Mouse (Mus musculus) neutrophil, adult 5-6 weeks (primary cell): Measurements from ENCODE around the gene Tpcn2. TPM values are rescaled to one million over a fixed set of nuclear protein-coding genes. Genes with fewer than 3 reads are reported as not detected.

Source experiments
- ATAC-seq: fragments of 151-379, 151-347 bp; 2 replicates; pipeline ENCODE4 v1.8.0; 2017; ENCODE audit warnings: mild to moderate bottlenecking, moderate TSS enrichment; ENCODE audit not compliant: insufficient number of reproducible peaks, poor library complexity, low FRiP score, severe bottlenecking; ENCODE audit errors: extremely low read depth
- total RNA-seq: library from RNA; stranded (forward); fragments of 200-1000 nt; gene quantifications from 2 replicates; pipeline ENCODE4 v1.2.3, GENCODE M21; 2017

The Tpcn2 gene
- total RNA-seq, 1 experiment from 2014 or later, result 30.1 TPM

DNA sequence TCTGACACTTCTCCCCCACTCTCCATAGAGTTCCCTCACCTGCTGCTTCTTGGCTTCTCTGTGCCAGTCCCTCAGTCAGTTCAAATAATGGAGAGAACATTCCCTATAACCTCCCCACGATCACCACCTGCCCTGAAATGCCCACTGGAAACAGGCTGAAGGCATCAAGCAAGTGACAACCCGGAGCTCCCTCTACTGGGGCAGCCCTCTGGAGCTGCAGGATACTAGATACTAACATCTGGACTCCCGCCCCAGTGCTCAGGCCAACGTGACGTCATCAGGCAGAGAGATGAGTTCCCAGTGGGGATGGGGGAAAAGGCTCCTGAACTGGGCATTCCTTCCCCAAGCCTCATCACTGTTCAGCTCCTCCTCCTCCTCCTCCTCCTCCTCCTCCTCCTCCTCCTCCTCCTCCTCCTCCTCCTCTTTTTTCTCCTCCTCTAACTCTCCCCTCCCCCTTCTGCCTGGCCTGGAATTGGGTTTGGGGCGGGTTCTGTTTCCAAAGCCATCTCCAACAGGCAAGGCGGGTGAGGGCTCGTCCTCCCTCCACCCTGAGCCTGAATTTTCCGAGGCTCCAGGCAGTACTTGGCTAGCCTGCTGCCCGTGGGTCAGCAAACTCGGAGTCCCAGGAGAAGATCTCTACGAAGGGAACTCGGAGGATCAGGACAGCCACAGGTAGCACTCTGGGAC is 16.7 kb upstream of the Tpcn2 start, which contains the start of gene Mrgprf:
Gene Mrgprf (plus strand): TSS at position 508 of the 687 bp plus-strand sequence.
- no peak for ATAC-seq

DNA sequence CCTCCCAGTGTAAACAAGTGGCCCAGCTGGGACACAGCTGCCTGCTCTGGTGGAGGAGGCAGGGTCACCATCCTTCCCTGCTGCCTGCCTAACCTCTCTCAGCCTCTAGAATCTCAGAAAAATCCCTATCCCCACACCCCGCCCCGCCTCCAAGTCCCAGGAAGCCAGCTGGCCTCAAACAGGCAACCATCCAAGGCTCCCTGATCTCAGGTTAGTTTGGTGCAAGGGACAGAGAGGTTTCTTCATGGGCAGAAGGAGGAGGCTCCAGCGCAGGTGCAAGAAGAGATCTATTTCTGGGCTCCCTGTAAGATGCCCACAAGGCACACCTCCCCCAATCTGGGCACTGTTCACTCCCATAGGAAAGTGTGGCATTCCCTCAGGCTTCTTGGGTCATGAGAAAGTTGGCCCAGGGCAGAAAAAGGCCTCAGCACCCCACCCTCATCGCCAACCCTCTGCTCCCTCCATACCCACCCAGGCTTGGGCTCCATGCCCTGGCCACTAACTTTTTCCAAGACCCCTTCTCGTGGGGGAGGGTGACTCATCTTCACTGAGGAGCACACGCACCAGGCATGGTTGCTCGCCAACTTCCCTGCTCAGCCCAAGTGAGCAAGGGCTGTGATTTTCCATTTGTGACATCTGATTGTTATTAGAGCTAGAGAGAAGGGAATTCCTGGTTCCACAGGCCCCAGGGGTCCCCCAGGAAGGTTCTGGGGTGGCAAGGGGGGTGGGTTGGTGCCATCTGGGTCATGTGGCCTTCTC is 15.9 kb upstream of the Tpcn2 start:
- no peak for ATAC-seq

DNA sequence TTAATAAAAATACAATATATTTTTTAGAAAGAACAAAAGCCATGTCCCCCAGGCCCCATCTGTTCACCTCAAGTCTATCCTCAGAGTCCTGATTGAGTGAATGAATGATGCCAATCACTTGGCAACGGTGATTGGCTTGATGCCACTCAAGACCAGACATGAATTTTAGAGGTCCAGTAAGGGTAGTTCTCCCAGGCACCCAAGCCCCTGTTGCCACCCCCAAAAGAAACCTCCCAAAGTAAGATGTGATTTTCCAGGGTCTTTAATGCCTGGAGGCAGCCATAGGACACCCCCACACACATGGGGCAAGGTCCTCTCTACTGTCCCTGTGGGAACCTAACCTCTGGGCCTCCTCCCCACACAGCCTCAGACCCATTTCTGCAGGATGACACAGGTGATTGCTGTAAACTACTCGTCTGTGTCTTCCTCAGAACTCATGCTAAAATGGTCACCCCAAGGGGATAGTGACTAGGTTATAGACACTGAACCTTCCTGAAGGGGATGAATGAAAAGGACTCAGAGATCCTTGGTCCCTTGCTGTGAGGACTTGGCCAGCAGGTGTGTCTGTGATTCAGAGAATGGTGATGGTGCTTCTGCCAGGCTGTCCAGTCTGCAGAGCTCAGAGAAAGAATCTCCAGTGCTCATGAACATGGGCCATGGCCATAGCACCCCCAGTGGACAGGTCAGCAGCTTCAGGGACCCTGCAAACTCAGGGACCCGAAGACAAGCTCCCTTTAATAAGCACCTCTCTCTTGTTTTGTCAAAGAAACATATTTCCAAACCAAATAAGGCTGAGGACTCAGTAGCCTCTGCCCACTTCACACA is 15.1 kb upstream of the Tpcn2 start:
- no peak for ATAC-seq

DNA sequence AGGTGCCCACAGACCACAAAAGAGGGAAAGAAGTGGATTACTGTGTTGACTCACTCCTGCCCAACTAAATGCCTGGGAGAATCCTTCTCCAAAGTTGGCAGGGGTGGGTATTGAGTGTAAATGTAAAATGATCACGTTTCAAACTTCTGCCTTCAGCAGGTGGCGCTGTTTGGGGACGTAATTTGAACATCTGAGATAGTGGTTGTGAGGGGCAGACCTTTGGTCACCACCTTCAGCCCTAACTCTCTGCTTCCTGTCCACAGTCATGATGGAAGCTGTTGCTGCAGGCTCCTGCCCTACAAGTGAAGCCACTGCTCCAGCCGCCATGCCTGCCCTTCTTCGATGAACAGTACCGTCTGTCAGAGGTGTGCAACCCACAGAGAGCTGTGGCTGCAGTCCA is 10.0 kb upstream of the Tpcn2 start:
- no peak for ATAC-seq

DNA sequence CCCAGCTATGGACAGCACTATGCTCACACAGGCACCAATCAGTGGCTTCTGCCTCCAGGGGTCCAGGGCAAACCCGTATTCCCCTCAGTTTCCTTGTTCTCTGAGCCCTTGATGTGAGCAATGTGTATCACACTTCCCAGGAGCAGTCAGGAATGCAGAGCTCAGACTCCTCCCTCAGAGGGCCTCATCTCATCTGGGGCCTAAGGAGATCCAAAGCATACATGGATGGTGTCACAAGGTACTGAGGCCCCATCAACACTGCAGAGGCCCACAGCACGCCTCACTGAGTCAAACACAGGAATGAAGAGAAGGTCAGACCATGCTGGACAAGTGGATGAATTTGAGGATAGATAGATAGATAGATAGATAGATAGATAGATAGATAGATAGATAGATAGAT is 8.9 kb upstream of the Tpcn2 start:
- ATAC-seq, result no peak

DNA sequence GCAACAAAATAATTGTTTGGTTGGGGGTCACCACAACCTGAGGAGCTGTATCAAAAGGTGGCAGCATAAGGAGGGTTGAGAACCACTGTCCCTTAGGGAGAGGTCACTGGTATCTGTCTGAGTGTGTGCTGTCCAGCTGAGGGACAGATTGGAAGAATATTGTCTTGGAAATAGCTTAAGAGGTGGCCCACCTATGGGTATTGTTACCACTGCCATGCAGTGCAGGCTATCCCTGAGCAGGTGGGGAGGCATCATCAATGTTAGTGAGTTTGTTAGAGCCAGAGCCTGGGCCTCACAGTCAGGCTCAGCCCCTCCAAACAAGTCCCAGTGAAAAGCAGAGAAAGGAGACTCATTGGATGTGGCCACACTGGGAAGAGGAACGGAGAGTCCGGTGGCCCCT is 8.0 kb upstream of the Tpcn2 start:
- no peak for ATAC-seq

DNA sequence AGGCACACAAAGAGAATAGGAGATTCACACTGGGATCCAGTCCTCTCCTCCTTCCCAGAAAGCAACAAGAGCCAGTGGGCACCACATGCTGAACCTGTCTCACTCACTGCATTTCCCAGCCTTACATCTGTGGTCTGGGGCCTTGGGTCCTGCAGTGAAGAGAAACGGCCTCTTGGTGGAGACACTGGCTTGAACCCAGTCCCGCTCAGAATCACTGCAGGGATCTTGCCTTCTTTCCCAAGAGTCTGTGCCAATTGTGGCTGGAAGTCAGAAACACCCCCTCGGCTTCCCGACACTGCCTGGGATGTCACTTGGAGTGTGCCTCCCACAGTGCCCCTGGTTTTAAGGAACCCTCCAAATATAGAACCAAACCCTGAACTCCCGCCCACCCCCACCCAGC is 5.5 kb upstream of the Tpcn2 start:
- ATAC-seq, result no peak

DNA sequence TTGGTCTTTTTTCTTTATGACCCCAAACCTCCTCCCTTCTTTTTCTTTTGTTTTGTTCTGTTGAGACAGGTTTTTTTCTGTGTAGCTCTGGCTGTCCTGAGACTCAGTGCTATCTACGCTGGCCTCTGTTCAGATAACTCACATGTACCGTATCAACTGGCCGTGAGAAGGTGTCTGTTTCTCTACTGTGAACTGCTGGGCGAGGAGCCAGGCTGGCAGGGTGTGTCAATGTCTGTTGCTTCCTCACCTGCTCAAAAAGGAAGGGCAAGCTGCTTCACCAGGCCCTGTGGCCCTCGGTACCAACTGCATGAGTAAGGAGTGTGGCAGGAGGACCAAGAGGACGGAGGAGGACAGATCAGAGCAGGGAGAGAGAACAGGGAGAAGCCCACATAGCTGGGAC is 3.6 kb upstream of the Tpcn2 start:
- no peak for ATAC-seq

DNA sequence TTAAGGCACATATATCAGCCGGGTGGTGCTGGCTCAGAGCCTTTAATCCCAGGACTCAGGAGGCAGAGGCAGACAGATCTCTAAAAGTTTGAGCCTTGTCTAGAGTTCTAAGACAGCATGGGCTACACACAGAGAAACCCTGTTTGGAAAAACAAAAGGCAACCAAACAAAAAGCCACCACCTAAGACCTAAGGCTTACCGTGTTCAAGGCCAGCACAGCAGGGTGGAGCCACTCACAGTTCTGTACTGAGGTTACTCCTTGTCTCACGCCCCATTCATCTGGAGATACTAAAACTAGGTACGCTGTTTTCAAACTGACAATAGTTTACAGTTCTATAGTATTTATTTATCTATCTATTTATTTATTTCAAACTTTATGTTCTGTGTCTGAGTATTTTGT is 1.7 kb upstream of the Tpcn2 start:
- ATAC-seq, result no peak

DNA sequence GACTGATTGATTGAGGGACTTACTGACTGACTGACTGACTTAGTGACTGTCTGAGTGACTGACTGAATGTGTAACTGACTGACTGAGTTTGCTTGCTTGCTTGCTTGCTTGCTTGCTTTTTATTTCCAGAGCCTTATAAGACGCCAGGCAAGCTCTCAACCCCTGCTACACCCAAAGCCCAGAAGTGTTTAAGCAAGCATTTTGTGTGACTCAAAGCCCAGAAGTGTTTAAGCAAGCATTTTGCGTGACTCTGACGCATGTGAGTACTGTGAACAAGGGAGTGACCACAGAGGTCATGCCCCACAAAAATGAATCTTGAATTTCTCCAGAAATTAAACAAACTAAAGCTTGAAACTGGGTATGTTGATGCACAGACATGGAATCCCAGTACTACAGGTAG is 482 bp upstream of the Tpcn2 start:
- ATAC-seq, result no peak

DNA sequence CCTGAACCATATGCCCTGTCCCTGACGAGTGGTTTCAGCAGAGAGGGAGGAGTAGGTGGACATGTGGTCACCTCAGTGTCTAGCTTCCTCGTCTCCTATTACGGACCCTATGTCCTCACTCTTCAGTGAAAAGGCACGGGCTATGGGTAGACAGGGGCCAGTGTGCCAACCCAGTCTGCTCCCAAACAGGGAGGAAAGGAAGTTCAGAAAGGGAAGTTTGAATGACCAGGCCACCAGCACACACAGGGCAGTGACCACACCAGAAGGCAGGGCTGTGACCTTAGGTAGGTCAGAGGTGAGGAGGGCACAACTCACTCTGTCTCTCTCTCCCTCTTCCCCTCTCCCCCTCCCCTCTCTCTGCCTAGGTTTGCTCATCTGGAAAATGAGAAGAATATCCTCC is 770 bp downstream of the Tpcn2 start:
- peak; percentile 67 for ATAC-seq

DNA sequence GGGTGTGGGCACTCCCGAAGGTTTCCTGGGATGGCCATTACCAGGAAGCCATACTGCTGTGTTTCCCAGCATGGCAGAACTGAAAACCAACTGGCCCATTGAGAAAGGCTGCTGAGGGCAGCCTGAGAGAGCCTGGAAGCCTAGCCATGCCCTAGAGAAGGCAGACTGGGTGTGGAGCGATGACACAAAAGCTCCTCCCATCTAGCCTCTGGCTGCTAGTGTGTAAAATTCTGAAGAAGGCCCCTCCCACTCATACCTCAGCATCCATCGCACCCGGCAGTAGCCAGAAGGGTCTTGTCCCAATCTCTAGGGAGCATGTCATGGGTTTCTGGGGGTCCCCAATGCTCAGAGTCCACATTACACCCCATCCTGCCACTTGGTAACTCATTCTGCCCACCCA is 2.4 kb downstream of the Tpcn2 start:
- no peak for ATAC-seq

DNA sequence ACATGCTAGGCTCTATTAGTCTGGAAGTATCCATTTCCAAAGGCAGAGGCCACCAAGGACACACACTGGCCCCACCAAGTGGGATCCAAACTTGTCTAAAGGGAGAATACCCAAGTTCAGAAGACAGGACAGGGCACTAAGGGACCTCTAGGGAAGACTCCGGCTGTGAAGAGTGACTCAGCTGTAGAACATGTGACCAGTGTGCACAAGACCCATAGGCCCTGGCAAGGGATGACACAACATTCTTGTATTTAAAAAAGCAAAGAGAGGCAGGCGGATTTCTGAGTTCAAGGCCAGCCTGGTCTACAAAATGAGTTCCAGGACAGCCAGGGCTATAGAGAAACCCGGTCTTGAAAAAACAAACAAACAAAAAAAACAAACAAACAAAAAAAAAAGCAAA is 8.3 kb downstream of the Tpcn2 start:
- ATAC-seq, result no peak

DNA sequence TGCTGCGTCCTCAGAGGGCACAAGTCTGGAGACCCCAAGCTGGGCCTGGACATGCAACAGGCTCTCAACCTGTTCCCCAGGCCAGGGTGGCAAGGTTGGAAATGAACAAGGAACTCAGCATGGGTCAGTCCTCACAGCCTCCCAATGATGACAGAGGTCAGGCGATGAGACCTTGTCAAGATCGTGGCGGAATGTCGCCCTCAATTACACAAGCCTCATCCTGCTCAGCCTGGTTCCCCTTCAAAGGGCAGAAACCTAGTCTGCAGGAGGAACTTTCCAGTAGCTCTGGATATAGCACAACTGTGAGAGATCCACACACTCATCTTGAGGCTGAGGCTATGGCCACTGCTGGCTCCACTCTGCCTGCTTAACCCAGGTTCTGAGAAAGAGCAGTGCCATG is 12.9 kb downstream of the Tpcn2 start:
- ATAC-seq, result 0 out of 2 replicates have a peak, but pooled peaks have one; percentile 1

DNA sequence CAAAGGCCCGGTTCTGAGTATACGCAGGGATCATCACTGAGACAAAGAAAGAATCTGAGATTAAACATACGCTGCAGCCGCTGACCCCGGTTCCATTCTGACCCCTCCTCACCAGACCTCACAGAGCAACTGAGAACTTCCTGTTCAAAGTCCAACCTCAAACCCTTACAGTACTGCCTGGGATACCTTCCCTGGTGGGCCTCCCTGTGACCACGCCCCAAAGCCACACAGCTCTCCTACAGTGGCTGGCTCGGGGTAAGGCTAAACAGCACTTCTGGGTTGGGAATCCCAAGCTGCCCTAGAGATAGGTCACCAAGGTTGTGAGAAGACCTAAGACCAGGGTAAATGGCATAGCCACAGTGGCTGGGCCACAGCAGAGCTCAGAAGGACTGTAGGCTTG is 14.9 kb downstream of the Tpcn2 start:
- ATAC-seq, result no peak

DNA sequence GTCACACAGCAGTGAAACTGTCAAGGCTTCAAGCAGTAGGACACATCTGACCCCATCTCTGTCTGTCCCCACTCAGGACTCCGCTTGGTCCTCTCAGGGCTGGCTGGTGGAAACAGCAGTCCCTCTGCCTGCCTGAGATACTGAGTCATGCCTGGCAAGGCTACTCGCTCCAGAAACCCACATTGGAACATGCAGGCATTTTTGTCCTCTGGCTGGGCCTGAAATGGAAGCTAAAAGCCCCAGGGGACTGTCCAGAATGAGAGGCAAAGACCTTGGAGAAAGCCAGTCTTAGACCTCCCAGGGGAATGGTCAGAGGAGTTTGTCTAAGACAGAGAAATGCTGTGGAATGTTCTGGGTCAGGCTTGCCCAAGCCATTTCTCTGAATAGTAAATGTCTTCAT is 17.8 kb downstream of the Tpcn2 start:
- no peak for ATAC-seq

DNA sequence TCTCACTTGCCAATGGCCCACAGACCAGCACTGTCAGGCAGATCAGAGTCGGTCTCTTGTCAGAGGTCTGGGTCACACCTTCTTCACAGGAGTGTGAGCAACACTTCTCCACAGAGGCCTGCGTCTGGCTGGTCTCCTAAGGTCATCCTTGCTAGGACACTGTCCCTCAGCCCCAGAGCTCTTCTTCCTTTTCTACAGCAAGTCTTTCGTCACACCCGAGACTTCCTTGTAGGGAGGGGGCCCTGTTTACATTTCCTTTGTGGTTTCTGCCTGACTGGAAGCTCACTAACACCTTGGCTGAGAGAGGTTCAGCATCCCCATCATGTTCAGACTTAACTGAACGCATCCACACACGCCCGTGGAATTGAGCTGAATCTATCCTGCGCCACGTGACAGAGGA is 19.6 kb downstream of the Tpcn2 start:
- peak; percentile 27; the same call in 1 of the 2 replicates for ATAC-seq

DNA sequence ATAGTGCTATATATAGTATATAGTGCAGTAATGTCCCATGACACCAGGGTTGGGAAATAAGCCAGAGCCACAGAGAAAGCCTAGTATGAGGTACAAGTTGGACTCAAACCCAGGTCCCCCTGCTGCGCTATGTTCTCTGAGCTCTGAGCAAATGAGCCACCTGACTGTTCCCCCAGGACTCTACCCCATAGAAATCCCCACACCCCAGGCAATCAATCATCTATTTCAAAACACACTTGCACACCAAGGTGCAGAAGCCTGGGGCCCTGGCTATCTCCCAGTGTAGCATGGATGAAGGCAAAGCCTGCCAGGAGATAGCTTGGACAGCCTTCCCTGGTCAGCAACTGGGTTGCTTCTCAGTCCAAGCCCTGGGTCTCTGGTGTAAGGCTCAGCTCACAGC is 27.7 kb downstream of the Tpcn2 start:
- ATAC-seq, result no peak

DNA sequence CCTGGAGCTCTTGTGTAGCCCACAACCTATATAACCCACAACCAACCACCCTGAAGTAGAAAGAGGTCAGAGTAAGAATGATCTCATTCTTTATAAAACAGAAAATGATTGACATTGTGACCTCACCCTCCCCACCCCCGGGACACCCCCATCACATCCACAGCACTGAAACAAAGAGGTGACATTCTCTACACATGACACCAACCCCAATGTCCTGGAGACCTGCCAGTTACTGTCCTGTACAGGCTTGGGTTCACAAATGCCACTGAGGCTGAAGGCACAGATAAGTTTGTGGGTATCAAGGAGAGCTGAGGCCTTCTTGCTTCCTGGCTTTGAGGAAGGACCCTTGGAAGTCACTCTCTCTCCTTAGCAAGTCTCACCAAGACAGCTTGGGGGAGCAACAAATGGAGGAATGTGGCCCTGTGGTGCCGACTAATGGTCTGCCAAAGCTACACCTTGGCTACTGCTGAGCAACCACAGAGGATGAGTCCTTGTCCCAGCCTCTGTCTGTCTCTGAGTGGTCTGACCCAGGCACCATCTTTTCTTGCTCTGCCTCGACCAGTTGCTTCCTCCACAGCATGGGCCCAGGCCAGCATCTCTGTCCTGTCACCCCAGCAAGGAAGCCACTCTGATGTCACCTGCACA is 29.7 kb downstream of the Tpcn2 start:
- ATAC-seq, result no peak
